Mouse (Mus musculus) midbrain, embryonic 10.5 days (tissue): ENCODE data around the gene Msi1. TPM values are rescaled to one million over a fixed set of nuclear protein-coding genes. Genes with fewer than 3 reads are reported as not detected.

Experiments used
- DNase-seq: peaks from one replicate; pipeline ENCODE4 v3.0.0-alpha.2; 2017; ENCODE audit warnings: low spot score
- H3K27ac ChIP-seq: fragments of 300-500 bp; sonication (generic); replicated peaks from 2 replicates; pipeline ENCODE4 v1.5.1; 2016; ENCODE audit warnings: mild to moderate bottlenecking
- H3K27me3 ChIP-seq: fragments of 300-500 bp; sonication (generic); 2 replicates; pipeline ENCODE4 v1.6.1; 2016; ENCODE audit warnings: low read depth, mild to moderate bottlenecking; ENCODE audit not compliant: poor library complexity, severe bottlenecking
- H3K36me3 ChIP-seq: fragments of 300-500 bp; sonication (generic); 2 replicates; pipeline ENCODE4 v1.6.1; 2016; ENCODE audit warnings: mild to moderate bottlenecking, moderate library complexity
- H3K4me1 ChIP-seq: fragments of 300-500 bp; sonication (generic); 2 replicates; pipeline ENCODE4 v1.6.1; 2016
- H3K4me3 ChIP-seq: fragments of 300-500 bp; sonication (generic); 2 replicates; pipeline ENCODE4 v1.5.1; 2016; ENCODE audit warnings: mild to moderate bottlenecking, moderate library complexity
- H3K9me3 ChIP-seq: fragments of 300-500 bp; sonication (generic); replicated peaks from 2 replicates; pipeline ENCODE4 v1.6.1; 2016; ENCODE audit warnings: mild to moderate bottlenecking
- WGBS: fragments of 180-500 bp; shearing (Covaris S2); methylation state at CpG from one replicate; pipeline ENCODE4 v1.1.7; 2016; 5-methylcytosine and 5-hydroxymethylcytosine counted together
- polyA plus RNA-seq: library from polyadenylated mRNA; unstranded; fragments of >200 nt; fragmentation: Nextera tagmentation; extraction: Ambion mirVana; gene quantifications from 2 replicates; pipeline ENCODE4 v1.2.1, GENCODE M21; 2016

The Msi1 gene
- polyA plus RNA-seq, 1 experiment from 2014 or later, result 190 TPM

DNA sequence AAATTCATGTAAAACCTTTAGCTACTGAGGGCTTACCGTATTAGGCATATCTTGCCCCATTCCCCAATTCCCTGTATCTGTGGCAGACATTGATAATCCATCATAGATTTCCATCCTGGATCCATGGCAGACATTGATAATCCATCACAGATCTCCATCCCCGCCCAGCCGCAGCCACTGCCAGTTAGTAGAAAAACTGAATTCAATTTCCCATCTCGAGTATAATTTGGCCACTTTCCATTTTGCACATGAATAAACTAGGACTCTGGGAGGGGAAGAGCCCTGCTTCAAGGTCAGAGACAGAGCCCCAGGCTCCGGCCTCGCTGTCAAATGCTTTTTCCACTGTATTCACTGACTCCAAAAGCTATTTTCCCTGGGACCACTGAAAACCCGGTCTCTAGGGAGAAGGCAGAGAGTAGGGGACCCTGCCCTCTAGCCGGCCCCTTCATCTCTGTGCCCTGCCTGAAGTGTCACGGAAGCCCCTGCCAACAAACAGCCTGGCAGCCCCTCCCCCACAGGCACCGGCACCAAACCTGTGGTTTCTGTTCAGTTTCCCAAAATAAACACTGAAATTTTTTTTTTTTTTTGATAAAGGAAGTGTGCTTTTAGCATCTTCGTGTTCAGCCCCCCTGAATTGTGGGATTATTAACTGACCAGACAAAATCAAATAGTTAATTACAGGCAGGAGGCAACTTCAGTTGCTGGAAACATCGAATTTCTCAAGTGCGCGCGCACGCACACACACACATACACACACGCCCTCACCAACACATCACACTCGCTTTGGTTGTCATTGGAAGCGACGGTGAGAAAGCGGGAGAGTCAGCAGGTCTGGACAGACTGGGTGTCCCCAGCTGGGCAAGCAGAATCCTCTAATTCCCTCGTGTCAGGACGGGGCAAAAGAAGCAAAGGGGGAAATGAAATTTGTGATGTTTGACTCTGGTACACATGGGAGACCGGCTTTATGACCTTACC lies 14.0 kb upstream of the Msi1 start:
- H3K9me3 ChIP-seq, result peaks cover 8% of the 10 kb centered on the region
- H3K4me3 ChIP-seq, result peak overlapping the region; percentile 28
- peaks cover 4% of the 10 kb centered on the region; the same call in 1 of the 2 replicates for H3K36me3 ChIP-seq
- 67% methylated on average over 24 of the region's 24 CpGs for WGBS
- peak overlapping the region; percentile 78 for H3K27ac ChIP-seq
- peaks cover 16% of the 10 kb centered on the region for H3K4me1 ChIP-seq
- DNase-seq, result no peak
- H3K27me3 ChIP-seq, result no peaks in the 10 kb centered on the region

DNA sequence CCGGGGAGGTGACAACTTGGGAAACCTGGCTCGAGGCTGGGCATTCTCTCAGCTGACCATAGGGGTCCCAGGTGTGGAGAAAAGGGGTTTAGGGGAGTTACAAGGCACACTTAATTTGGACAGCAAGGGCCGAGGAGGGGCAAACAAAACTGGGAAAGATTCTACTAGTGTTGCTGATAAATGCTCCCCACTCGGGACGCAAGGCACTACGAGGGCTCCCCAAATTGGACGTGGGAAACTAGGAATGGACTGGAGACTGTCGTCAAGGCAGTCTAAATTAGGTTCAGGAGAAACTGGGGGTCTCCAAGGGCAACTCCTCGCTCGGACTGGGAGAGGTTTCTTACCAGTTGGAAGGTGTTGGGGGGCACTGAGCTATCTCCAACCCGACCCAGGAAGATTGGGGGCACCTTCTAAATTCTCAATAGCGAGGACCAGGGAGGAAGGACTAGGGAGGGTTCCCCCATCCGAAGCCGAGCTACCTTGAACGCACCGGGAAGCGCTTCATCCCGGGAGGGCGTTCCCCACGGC lies 504 bp upstream of the Msi1 start:
- H3K9me3 ChIP-seq, result no peaks in the 10 kb centered on the region
- H3K27me3 ChIP-seq, result peaks cover 6% of the 10 kb centered on the region; the same call in 1 of the 2 replicates
- H3K4me1 ChIP-seq, result peaks cover 57% of the 10 kb centered on the region
- WGBS, result under 1% methylated on average over 20 of the region's 20 CpGs
- H3K4me3 ChIP-seq, result peak overlapping the region; percentile 100
- DNase-seq, result no peak
- H3K27ac ChIP-seq, result peak overlapping the region; percentile 100
- peaks cover 60% of the 10 kb centered on the region for H3K36me3 ChIP-seq

DNA sequence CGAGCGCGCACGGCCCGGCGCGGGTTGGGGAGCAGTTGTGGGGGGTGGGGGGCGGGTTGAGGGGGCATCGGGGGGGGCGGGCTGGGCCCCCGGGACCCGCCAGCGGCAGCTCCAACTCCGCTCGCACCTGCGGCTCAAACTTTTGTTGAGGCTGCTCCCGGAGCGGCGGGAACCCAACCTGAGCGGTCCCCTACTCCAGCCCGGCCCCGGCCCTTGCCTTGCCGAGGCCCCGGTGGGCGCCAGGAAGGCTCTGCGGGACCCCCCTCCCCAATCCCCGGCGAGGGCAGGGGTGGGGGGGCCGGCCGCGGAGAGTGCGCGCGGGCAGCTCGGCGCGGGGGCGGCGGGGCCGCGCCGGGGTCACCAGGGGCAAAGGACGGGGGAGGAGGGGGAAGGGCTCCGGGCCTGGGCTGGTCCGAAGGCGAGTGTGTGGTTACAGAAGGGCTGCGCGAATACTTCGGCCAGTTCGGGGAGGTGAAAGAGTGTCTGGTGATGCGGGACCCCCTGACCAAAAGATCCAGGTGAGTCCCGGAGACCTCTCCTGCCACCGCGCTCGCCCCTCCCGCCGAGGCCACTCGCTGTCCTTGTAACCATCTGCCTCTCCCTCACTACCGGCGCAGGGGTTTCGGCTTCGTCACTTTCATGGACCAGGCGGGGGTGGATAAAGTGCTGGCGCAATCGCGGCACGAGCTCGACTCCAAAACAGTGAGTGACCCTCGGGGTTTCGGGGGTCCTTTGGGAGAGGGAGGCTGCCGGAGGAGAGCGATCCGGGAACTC lies 975 bp downstream of the Msi1 start:
- Histone ChIP-seq H3K27me3 (peaks cover 6% of the 10 kb centered on the region; the same call in 1 of the 2 replicates), H3K4me3 (peak overlapping the region; percentile 100), H3K4me1 (peaks cover 72% of the 10 kb centered on the region), H3K9me3 (no peaks in the 10 kb centered on the region), H3K27ac (peak overlapping the region; percentile 100), H3K36me3 (peaks cover 70% of the 10 kb centered on the region)
- under 1% methylated on average over 60 of the region's 73 CpGs for WGBS
- DNase-seq, result no peak

DNA sequence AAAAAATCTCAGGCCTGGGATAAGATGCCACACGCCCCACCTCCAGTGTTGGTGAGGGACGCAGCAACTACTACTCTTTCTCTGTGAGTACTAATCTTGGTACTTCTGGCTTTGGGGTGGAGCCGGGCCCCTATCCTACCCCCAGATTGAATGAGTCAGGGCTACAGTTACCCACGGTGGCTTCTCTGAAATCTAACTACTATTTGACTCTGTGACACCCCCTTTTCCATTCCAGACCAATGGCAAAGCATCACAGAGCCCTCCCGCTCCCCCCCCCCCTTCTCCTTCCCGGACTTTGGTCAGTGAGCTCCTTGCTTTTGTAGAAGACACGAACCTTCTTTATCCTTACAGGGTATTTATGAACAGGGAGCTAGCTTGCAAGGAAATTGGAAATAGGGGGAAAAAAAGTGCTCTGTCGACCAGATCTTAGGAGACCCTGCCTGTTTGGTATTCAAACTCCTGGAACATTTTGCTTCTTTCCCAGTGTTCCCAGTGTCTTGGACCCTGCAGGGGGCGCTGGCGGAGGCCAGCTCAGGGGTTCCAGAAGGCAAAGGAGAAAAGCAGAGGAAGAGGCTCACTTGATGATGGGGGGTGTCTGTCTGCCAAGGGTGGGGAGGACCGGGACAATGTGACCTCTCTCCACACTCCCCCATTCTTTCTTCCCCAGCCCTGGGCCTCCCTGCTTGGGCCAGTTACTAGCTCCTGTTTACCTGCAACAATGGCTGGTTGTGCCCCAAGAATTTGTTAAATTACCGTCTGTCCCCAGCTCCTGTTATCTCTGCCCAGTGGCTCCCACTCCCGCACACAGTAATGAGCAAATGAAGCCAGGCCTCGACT lies 1.9 kb downstream of the Msi1 start:
- H3K4me3 ChIP-seq, result peak overlapping the region; percentile 100
- H3K27me3 ChIP-seq, result peaks cover 6% of the 10 kb centered on the region; the same call in 1 of the 2 replicates
- H3K9me3 ChIP-seq, result no peaks in the 10 kb centered on the region
- peak overlapping the region; percentile 100 for H3K27ac ChIP-seq
- WGBS, result under 1% methylated on average over 14 of the region's 14 CpGs
- peaks cover 73% of the 10 kb centered on the region for H3K36me3 ChIP-seq
- DNase-seq, result peak; percentile 75
- H3K4me1 ChIP-seq, result peaks cover 81% of the 10 kb centered on the region

DNA sequence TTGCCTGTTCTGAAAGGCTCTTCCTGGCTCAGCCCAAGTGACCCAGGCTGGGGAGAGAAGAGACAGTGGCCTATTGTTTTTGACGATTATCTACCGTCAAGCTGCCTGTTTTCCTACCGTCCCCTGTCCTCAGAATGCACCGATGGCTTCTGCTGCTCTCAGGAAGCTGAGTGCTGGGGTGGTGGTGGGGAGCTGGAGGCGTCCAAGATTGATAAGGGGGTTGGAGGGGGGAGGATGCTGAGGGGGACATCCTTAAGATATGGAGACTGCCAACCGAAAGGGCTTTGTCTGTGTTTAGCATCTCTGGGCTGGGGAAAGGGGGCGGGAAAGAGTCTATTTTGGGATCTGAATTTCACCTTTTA lies 2.5 kb downstream of the Msi1 start:
- H3K27ac ChIP-seq, result peak overlapping the region; percentile 100
- H3K27me3 ChIP-seq, result peaks cover 6% of the 10 kb centered on the region; the same call in 1 of the 2 replicates
- peaks cover 84% of the 10 kb centered on the region for H3K4me1 ChIP-seq
- DNase-seq, result no peak
- peak overlapping the region; percentile 100 for H3K4me3 ChIP-seq
- H3K9me3 ChIP-seq, result no peaks in the 10 kb centered on the region
- WGBS, result 21% methylated on average over 7 of the region's 7 CpGs
- H3K36me3 ChIP-seq, result peaks cover 70% of the 10 kb centered on the region

DNA sequence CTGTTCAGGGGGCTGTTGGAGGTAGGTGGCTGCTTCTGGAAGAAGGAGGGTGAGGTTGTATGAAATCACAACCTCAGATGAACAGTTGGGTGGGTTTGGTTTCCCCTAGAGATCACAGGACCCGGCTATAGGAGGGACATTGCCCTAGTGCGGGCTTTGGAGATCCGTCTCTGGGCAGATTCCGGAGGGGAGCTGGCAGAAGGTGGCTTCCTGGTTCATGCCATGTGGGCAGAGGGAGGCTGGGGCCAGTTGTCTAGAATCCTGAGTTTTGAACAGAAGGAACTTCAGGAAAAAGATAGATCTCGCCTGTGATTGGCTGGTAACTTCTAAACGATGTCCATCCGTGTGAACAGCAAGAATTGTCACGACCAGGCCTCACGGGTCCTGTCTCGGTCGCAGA lies 3.0 kb downstream of the Msi1 start:
- Histone ChIP-seq H3K36me3 (peaks cover 71% of the 10 kb centered on the region), H3K9me3 (no peaks in the 10 kb centered on the region), H3K27ac (peak overlapping the region; percentile 100), H3K27me3 (peaks cover 6% of the 10 kb centered on the region; the same call in 1 of the 2 replicates), H3K4me3 (peak overlapping the region; percentile 100), H3K4me1 (peaks cover 84% of the 10 kb centered on the region)
- DNase-seq, result no peak
- WGBS, result 68% methylated on average over 11 of the region's 11 CpGs

DNA sequence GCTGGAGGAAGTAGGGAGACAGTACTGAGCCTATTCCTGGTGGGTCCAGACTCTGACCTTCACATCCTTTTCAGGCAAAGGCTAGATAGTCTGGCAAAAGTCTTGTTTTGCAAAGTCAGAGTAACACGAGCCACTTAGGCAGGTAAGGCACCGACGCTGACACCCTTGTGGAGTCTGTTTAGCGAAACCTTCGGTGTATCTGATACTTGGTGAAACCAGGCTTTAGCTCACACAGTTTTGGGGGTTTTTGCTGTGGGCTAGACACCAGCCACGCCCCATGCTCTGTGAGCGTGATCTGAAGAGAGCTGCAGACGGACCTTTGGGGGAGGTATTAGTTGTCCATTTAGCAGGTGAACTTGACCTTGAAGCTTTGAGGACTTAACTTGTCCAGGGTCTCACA lies 3.8 kb downstream of the Msi1 start:
- H3K4me3 ChIP-seq, result peak overlapping the region; percentile 100
- 76% methylated on average over 8 of the region's 8 CpGs for WGBS
- no peak for DNase-seq
- peaks cover 79% of the 10 kb centered on the region for H3K36me3 ChIP-seq
- H3K4me1 ChIP-seq, result peaks cover 84% of the 10 kb centered on the region
- H3K27ac ChIP-seq, result peak overlapping the region; percentile 100
- H3K9me3 ChIP-seq, result no peaks in the 10 kb centered on the region
- H3K27me3 ChIP-seq, result peaks cover 6% of the 10 kb centered on the region; the same call in 1 of the 2 replicates

DNA sequence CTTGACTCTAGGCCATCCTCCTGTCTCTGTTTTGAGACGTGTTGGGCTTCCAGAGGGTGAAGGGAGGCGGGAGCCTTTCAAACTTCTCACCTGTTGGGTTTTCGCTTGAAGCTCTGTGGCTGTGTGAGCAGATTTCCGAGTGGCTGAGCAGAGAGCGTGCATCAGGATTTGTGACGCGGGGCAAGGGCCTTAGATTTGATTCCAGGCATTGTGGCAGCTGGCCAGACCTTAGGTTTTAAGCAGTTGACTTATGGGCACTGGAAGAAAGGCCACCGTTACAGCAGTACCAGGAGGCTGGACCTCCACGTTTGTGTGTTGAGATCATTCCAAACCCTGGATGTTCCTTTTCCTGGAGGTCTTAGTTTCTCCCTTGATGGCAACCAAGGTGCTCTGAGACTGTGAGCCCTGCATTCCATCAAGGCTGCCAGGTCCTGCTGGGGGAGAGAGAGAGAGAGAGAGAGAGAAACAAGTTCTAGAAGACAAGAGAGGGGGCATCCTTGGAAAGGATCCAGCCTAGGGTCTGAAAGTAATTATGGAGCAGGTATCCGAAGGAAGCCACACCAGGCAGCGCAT lies 5.0 kb downstream of the Msi1 start:
- Histone ChIP-seq H3K9me3 (no peaks in the 10 kb centered on the region), H3K4me3 (peak overlapping the region; percentile 100), H3K4me1 (peaks cover 84% of the 10 kb centered on the region), H3K36me3 (peaks cover 91% of the 10 kb centered on the region), H3K27ac (peak overlapping the region; percentile 100), H3K27me3 (peaks cover 6% of the 10 kb centered on the region; the same call in 1 of the 2 replicates)
- DNase-seq, result no peak
- 33% methylated on average over 11 of the region's 11 CpGs for WGBS

DNA sequence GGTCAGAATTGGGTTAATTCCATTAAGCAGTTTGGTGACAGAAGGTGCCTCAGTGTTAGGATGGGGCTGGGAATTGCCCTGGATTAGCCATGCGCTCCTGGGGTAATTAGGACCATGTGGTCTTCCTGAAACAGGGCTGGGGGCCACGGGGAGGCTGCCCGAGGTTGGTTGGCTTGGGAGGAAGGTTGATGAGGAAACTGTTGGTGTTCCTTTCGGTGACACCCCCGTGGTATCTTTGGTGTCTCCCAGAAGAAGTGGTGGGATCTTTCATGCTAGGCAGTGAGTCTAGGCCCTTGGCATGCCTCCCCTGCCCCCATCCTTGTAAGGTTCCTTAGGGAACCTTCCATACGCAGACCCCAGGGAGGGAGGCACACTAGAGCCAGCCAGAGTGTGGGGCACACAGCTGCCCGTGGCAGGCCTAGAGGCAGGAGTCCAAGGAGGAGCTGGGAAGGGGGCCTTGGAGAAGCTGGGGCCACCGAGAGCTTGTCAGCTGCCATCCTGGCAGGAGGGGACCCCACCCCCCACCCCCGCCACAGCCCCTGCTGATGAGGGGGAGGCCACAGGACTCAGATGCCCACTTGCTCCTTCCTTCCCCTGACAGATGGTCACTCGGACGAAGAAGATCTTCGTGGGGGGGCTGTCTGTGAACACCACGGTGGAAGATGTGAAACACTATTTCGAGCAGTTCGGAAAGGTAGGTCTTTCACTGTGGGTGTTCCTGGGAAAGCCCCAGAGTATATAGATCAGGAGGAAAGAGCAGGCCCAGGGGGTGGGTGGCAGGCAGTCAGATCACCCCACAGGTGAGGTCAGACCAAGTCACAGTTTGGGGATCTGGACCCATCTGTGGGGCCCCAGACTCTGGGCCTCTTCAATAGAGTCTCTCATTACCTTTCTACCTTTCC lies 5.7 kb downstream of the Msi1 start:
- peak overlapping the region; percentile 100 for H3K4me3 ChIP-seq
- peaks cover 91% of the 10 kb centered on the region for H3K4me1 ChIP-seq
- 19% methylated on average over 15 of the region's 15 CpGs for WGBS
- H3K36me3 ChIP-seq, result peaks cover 96% of the 10 kb centered on the region
- H3K9me3 ChIP-seq, result no peaks in the 10 kb centered on the region
- H3K27ac ChIP-seq, result peak overlapping the region; percentile 100
- peaks cover 3% of the 10 kb centered on the region; the same call in 1 of the 2 replicates for H3K27me3 ChIP-seq
- DNase-seq, result no peak

DNA sequence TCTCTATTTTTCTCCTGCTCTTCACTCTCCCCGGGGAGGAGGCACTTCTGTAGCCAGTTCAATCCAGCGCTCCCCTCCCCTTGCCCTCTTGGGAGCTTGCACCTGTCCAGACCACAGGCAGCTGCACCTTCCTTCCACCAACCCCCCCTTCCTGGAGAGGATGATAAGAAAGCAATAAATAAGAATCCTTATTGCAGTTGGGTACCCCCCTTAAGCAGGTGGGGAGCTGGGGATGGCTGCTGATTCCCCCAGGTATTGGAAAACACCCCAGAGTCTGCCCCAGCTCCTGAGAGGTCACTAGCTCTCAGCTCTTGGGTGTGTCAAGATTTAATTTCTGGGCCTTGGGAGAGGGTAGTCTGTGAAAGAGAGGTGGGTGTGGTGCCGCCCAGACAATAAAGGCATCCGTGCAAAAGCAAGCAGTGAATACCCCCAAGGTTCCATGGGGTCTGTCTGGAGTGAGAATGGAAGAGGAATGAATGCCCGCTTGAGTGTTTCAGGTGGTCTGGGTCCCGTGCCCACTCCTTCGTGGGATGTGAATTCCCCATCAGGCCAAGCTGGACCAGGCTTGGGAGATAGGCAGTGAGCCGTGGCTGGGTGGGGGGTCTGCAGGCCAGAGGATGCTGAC lies 6.5 kb downstream of the Msi1 start:
- peaks cover 97% of the 10 kb centered on the region for H3K36me3 ChIP-seq
- no peaks in the 10 kb centered on the region for H3K9me3 ChIP-seq
- DNase-seq, result no peak
- H3K27ac ChIP-seq, result peak overlapping the region; percentile 100
- H3K4me3 ChIP-seq, result peak overlapping the region; percentile 100
- 8% methylated on average over 8 of the region's 8 CpGs for WGBS
- no peaks in the 10 kb centered on the region for H3K27me3 ChIP-seq
- peaks cover 98% of the 10 kb centered on the region for H3K4me1 ChIP-seq
